Mouse (Mus musculus): ENCODE results near the gene Arhgap10.

Arhgap10 gene

DNA sequence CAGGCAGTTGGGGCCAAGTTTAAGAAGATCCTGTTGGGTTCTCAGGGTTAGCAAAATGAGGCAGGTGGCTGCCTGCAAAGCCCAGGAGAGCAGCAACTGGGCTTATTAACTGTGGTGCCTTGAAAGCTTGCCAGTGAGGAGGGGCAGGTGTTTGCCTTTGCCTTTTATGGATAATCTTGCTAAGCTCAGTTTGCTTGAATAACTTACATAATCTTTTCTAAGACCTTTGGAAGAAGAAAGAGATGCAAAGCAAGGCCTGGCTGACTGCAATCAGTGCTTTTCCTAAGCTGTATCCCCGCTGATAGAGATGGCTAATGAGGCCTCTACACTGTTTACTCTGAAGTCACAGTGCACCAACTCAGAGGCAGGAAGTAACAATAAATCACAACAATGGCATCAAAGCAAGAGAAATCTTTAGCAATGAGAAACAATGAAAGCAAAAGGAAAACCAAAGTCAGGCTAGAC lies 249.8 kb downstream of the Arhgap10 start:
- DNase-seq = no peak

- DNase-seq = no peak
Observed at GRCm38 (mm10) chr8:77262216-77263009, 255.3 kb downstream of the Arhgap10 start.

- no peak for DNase-seq
Observed at GRCm38 (mm10) chr8:77261215-77261614, 256.5 kb downstream of the Arhgap10 start.

DNA sequence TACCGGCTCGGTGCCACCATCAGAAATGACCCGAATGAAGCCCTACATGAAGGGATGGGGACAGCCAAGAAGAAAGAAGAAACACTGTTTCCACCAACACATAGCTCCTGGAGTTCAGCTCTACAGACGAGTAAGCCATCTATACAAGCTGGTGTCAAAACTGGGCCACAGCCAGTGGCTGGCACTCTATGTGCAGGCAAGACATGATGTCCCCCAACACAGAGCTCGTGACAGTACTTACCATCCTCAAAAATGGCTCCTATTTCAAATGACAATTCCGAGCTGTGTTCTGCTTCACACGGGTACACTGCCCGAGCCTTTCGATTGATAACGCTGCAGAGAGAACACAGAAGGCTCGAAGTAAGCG lies 260.7 kb downstream of the Arhgap10 start:
- no peak for DNase-seq

GRCm38 (mm10) chr8:77256450-77257084 lies 261.2 kb downstream of the Arhgap10 start:
- no peak for DNase-seq

GRCm38 (mm10) chr8:77254466-77254865 lies 263.3 kb downstream of the Arhgap10 start:
- no peak for DNase-seq

DNA sequence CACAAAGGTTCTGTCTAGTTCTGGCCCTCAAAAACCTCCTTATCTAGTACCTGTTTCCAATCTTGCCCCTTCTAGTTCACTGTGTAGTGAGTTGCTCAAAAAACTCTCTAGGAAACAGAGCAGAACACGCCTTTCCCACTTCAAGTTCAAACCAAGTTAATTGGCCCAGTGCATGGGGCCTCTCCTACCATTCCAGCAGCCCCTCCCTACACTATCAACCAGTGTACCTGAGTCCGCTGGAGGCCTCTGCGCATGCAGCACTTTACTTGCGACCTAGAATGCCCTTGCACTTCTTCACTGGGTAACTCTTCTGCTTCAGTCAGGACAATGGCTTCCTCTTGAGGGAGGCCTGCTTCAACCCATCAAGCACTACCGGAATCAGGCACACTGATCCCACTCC lies 266.6 kb downstream of the Arhgap10 start:
- DNase-seq = no peak

DNA sequence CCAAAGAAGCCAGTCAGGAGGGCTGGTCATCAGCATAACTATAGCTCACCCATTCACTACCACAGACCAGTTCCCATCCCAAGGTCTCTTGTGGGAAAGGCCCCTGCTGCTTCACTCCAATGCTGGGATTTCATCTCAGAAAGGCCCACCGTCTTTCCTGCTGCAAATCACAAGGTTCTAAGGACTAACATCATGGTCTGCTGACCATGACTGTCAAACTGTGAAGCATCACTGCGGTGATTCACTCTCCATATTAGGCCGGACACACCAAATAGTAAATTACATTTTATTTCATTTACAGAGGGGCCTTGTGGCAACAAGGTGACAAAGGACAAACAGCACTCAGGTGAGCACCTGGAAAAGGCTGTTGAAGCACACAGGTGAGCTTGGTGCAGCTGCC lies 267.7 kb downstream of the Arhgap10 start:
- no peak for DNase-seq

GRCm38 (mm10) chr8:77241381-77241780 lies 276.4 kb downstream of the Arhgap10 start:
- DNase-seq = no peak

DNA sequence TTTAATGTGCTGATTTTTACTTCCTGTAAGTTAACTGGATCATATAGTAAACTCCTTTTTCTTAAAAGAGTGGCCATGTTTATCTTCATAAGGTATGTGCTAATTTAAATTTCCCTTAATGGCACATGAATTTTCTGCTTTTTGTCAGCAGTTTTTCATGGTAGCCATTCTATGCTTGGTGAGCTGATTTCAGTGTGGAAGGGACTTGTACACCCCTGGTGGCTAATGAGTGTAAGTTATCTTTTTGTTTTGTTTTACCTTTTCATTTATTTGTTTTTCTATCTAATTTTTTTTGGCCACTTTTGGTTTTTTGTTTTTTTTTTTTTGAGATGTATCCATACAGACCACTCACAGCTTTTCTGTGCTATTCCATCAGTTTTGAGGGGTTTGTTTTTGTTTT lies 278.3 kb downstream of the Arhgap10 start:
- DNase-seq = no peak

- DNase-seq = no peak
Observed at GRCm38 (mm10) chr8:77236701-77237100, 281.1 kb downstream of the Arhgap10 start.

DNA sequence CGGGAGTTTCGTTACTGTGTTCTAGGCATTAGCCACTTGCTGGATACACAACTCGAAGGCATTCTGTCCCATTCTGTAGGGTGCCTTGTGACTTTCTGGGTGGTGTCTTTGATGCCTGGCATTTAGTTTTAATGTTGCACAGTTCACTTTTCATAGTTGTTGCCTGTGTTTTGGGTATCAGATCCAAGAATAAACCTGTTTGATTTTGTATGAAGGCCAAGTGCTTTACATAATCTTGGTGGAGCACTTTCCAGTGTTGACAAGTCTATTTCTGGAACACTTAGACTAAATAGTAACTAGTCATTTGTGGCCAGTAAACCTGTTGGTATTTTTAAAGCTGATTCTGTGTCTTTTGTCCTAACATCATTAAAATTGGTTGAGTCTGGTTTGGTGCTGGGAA lies 285.3 kb downstream of the Arhgap10 start:
- no peak for DNase-seq

DNA sequence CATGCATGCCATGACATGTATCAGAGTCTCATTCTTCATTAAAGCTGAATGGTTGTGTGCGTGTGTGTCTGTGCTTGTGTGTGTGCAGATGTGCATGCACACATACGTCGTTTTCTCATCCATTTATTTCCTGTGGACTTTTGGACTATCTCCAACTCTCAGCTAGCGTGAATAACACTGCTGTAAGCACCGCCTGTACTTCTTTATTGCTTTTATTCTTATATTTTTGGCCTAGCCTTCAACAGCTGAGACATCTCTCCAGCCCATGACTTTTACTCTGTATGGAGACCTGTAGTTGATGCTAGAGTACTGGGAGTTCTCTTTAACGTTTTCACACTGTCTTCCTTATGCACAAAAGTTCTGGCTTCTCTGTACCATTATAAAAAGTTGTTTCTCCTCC lies 285.9 kb downstream of the Arhgap10 start:
- DNase-seq = no peak

GRCm38 (mm10) chr8:77231211-77231610 lies 286.5 kb downstream of the Arhgap10 start:
- no peak for DNase-seq

DNA sequence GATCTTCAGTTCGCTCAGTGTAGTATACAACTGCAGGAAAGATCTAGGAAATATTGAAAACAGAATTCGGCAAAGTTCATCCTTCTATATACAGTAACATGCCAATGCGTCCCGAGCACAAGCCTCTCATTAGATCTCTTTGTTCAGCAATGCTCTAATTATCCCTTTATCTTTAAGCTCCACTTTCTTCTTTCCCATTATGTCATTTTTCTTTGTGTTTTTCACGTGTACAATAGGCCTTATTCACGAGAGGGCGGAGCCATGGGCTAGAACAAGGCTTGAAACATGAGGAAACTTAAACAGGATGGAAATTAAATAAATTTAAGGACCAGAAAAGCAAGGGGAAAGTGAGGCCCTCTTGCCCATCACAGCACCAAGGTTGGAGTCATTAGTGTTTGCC lies 289.1 kb downstream of the Arhgap10 start:
- DNase-seq = no peak

DNA sequence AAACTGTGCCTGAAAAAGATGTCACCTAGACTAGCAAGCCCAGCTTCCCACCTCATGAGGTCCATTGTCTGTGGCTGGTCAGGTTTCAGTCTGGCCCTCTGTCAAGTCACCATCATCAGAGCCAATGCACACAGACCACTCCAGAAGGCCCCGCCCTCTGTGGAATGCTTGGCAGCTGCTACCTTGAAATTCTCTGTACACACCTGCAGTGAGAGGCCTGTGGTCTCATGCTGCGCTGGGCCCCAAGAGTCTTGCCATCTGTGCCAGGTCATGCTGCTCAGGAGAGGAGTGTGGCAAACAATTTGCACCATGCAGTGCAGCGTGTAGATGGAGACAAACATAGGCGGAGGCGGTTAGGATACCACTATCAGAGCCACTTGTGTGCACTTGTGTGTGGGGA lies 290.0 kb downstream of the Arhgap10 start:
- DNase-seq = peak; percentile 9

DNA sequence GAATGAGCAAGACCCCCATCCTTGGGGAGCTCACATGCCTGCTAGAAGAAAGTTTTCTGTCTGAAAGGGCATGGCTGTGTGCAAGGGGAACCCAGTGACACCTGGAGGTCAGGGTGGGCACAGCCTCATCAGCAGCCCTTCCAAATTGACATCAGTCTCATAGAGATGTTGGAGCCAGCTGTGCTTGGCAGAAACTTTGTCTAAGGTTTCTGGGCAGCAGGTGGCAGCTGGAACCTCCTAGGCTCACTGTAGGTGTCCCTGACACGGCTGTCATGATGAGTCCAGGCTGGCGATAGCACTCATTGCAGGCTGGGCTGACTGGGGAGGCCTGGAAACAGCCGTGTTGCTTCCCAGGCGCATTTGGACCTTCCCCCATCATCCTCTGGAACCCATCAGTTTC lies 294.6 kb downstream of the Arhgap10 start:
- no peak for DNase-seq

DNA sequence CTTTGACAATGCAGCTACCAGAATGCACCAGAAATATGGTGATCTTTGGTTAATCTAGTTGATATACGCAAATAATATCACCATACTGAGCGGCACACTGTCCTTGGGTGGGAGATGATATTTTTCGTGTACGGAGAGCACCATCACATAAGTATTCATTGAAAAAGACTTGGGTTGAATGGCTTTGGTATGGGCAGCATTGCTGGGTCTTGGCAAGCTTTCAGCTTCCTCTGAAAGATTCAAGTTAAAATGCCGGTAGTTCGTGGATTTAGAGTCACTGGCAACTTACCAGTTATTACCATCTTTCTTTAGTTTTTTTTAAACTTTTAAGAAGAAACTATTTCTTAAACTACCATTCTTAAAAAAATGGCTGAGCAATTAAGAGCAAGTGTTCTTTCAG lies 302.6 kb downstream of the Arhgap10 start:
- DNase-seq = no peak

DNA sequence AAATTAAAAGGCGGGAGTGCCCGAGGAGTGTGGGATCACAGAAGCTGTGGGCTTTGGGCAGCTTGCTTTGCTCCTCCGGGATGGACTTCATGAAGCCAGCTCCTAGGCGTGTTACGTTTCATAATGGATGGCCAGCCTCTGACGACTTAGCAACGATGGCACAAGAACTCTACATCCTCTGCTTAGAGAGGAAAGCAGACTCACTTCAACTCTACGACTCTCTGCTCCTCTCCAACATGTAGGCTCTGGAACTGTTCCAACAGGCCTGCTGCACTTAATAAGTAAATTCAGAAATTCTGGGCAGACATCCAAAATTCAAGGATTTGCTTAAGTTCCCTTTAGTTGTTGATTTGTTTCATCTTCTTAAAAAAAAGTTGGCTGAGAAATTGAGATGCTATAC lies 303.1 kb downstream of the Arhgap10 start:
- DNase-seq = no peak

GRCm38 (mm10) chr8:77213893-77214464 lies 303.8 kb downstream of the Arhgap10 start:
- DNase-seq = no peak

- no peak for DNase-seq
Observed at GRCm38 (mm10) chr8:77209297-77209696, 308.5 kb downstream of the Arhgap10 start.
